Mouse (Mus musculus) E14TG2a.4 (cell line): ENCODE data around the gene Inpp4b.

ENCODE experiments used
- CTCF ChIP-seq: conservative IDR thresholded peaks from 2 replicates; pipeline ENCODE4 v1.5.1; 2014; ENCODE audit warnings: low read length
- NANOG ChIP-seq: IDR thresholded peaks from 2 replicates; pipeline ENCODE4 v1.6.1; 2014; ENCODE audit warnings: borderline replicate concordance, low read length, mixed read lengths
- POU5F1 ChIP-seq: IDR thresholded peaks from 2 replicates; pipeline ENCODE4 v1.6.1; 2014; ENCODE audit warnings: low read length, borderline replicate concordance

DNA sequence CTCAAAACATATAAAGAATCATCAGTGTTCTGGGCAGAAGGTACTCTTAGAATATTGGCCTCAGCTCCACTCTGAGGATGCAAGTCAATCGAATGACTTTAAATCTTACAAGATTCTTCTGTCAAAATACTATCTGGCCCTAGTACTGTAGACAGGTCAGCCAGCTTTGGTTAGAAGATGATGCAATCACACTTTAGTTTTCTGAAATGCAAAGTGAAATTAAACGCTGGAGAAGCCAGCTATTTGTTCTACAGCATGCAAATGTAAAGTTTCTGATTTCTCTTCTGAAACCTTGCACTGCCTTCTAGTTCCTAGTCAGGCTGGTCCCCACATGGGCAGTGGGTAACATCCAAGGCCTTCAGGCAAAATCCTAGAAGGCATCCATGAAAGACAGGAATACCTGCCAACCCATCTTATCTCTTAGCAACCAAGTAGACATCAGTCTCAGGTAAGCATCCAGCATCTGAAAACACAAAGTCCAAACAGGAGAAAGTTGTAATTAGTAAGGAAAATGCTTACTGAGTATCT lies 2.9 kb downstream of the Inpp4b start:
- TF ChIP-seq CTCF = no peak
- no peak for TF ChIP-seq POU5F1
- TF ChIP-seq NANOG = no peak
